Mouse (Mus musculus) testis, postnatal 10 days (tissue): Measurements from ENCODE around the gene Plagl1.

ENCODE experiments used
- DNase-seq: peaks from one replicate; pipeline ENCODE4 v3.0.0; 2021; ENCODE audit warnings: low spot score

Gene Plagl1

GRCm38 (mm10) chr10:13135276-13135675, 75.0 kb downstream of the Plagl1 start:
- DNase-seq: no peak

- DNase-seq: no peak
These were observed 75.4 kb downstream of the Plagl1 start for GRCm38 (mm10) chr10:13135751-13136150.

- no peak for DNase-seq
These were observed 77.6 kb downstream of the Plagl1 start for GRCm38 (mm10) chr10:13137906-13138305.

- DNase-seq: no peak
These were observed 80.1 kb downstream of the Plagl1 start for GRCm38 (mm10) chr10:13140434-13140833.

- DNase-seq: no peak
These were observed 90.1 kb downstream of the Plagl1 start for GRCm38 (mm10) chr10:13150435-13150834.

- DNase-seq: no peak
These were observed 91.0 kb downstream of the Plagl1 start for GRCm38 (mm10) chr10:13151353-13151752.

GRCm38 (mm10) chr10:13152811-13153364, 92.6 kb downstream of the Plagl1 start:
- no peak for DNase-seq

GRCm38 (mm10) chr10:13155377-13155776, 95.1 kb downstream of the Plagl1 start:
- no peak for DNase-seq

- no peak for DNase-seq
These were observed 100.6 kb downstream of the Plagl1 start for GRCm38 (mm10) chr10:13160913-13161312.

GRCm38 (mm10) chr10:13162031-13162430, 101.7 kb downstream of the Plagl1 start:
- DNase-seq: no peak

GRCm38 (mm10) chr10:13168461-13168860, 108.2 kb downstream of the Plagl1 start:
- no peak for DNase-seq

GRCm38 (mm10) chr10:13170739-13171448, 110.6 kb downstream of the Plagl1 start:
- DNase-seq: no peak

GRCm38 (mm10) chr10:13171461-13171860, 111.2 kb downstream of the Plagl1 start:
- no peak for DNase-seq

- DNase-seq: no peak
These were observed 112.5 kb downstream of the Plagl1 start for GRCm38 (mm10) chr10:13172798-13173221.

GRCm38 (mm10) chr10:13175866-13176265, 115.6 kb downstream of the Plagl1 start:
- DNase-seq: no peak

- DNase-seq: no peak
These were observed 117.8 kb downstream of the Plagl1 start, which contains the start of gene Zc2hc1b for GRCm38 (mm10) chr10:13177973-13178624. Zc2hc1b (minus strand) TSS chr10:13178023.

GRCm38 (mm10) chr10:13180211-13180610, 119.9 kb downstream of the Plagl1 start:
- DNase-seq: no peak
